Mouse (Mus musculus): ENCODE data around the gene Wfdc21.

GRCm38 (mm10) chr11:83717042-83717665 is 29.6 kb upstream of the Wfdc21 start:
- TF ChIP-seq POLR2A (IDR thresholded peaks at IDR 0.05; ENCODE audit: extremely low read depth, insufficient read depth, low read length) (no peak), CTCF (IDR thresholded peaks at IDR 0.05; ENCODE audit: low read depth, low read length) (no peak)
